Mouse (Mus musculus) liver, adult 2 months (tissue): ENCODE data around the gene Plvap. TPM values are rescaled to one million over a fixed set of nuclear protein-coding genes. Genes with fewer than 3 reads are reported as not detected.

ENCODE experiments used
- DNase-seq: peaks from one replicate; pipeline ENCODE4 v3.0.0-alpha.2; 2011; ENCODE audit warnings: low read depth, low spot score; ENCODE audit errors: extremely low read depth
- H3K27ac ChIP-seq: fragments of 200-500 bp; replicated peaks from 2 replicates; pipeline ENCODE4 v1.5.1; 2012; ENCODE audit warnings: low read depth, mild to moderate bottlenecking, control low read depth, inconsistent platforms, low read length; ENCODE audit not compliant: insufficient read depth
- H3K27me3 ChIP-seq: fragments of 200-500 bp; 2 replicates; pipeline ENCODE4 v1.6.1; 2012; ENCODE audit warnings: mild to moderate bottlenecking, moderate library complexity, low read length, inconsistent platforms; ENCODE audit not compliant: control insufficient read depth, insufficient read depth
- H3K36me3 ChIP-seq: fragments of 200-500 bp; 2 replicates; pipeline ENCODE4 v1.6.1; 2012; ENCODE audit warnings: low read length, inconsistent platforms; ENCODE audit not compliant: control insufficient read depth, insufficient read depth
- H3K4me1 ChIP-seq: fragments of 200-500 bp; 2 replicates; pipeline ENCODE4 v1.6.1; 2011; ENCODE audit warnings: low read length; ENCODE audit not compliant: control insufficient read depth, insufficient read depth
- H3K4me3 ChIP-seq: fragments of 200-500 bp; 2 replicates; pipeline ENCODE4 v1.5.1; 2011; ENCODE audit warnings: low read depth, mild to moderate bottlenecking, control low read depth, low read length, moderate library complexity; ENCODE audit not compliant: insufficient read depth
- H3K79me2 ChIP-seq: fragments of 200-500 bp; 2 replicates; pipeline ENCODE4 v1.6.1; 2012; ENCODE audit warnings: inconsistent platforms, mild to moderate bottlenecking, low read length, moderate library complexity; ENCODE audit not compliant: control insufficient read depth, insufficient read depth
- H3K9ac ChIP-seq: fragments of 200-500 bp; 2 replicates; pipeline ENCODE4 v1.6.1; 2012; ENCODE audit warnings: low read depth, mild to moderate bottlenecking, control low read depth, inconsistent platforms, low read length
- CTCF ChIP-seq: fragments of 200-500 bp; IDR thresholded peaks from 2 replicates; pipeline ENCODE4 v1.5.1; 2011; ENCODE audit warnings: low read depth, low read length, control low read depth
- POLR2A ChIP-seq: fragments of 200-500 bp; IDR thresholded peaks from 2 replicates; pipeline ENCODE4 v1.6.1; 2011; ENCODE audit warnings: low read length, control low read depth; ENCODE audit not compliant: insufficient read depth; ENCODE audit errors: extremely low read depth
- WGBS: fragments of 180-500 bp; shearing (Covaris S2); methylation state at CpG from one replicate; pipeline ENCODE4 v1.1.7; 2018; 5-methylcytosine and 5-hydroxymethylcytosine counted together
- polyA plus RNA-seq: library from polyadenylated mRNA; depleted of rRNA; stranded (reverse); fragments of >200 nt; gene quantifications from 2 replicates; pipeline ENCODE4 v1.2.3, GENCODE M21; 2012
- total RNA-seq: library from RNA; depleted of rRNA; stranded (reverse); fragments of >200 nt; gene quantifications from 2 replicates; pipeline ENCODE4 v1.2.3, GENCODE M21; 2014

Plvap gene
- total and polyA plus RNA-seq, 2 experiments = 15.3 to 128 TPM

DNA sequence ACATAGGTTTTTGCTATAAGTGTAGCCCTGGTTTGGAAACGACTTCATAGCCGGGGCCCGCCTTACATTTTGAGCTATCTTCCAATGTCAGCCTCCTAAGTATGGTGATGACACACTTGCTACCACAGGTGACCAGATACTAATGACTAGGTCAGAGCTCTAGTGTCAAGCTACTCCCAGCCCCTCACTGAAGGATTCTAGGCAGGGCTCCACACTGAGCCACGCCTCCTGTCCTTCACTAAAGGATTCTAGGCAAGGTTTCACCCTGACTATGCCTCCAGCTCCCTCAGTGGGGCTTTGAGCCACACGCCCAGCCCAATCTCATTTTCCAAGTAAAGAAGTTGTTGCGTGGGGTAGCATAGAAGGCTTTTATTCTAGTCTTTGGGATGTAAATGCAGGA lies 50.8 kb downstream of the Plvap start:
- no peak for DNase-seq
- Histone ChIP-seq H3K27ac (no peak overlapping the region), H3K4me3 (no peak overlapping the region), H3K79me2 (no peaks in the 10 kb centered on the region), H3K9ac (no peak overlapping the region), H3K27me3 (no peaks in the 10 kb centered on the region), H3K36me3 (no peaks in the 10 kb centered on the region), H3K4me1 (peaks cover 15% of the 10 kb centered on the region)
- WGBS = 97% methylated on average over 6 of the region's 6 CpGs
- TF ChIP-seq POLR2A (no peak), CTCF (no peak)

DNA sequence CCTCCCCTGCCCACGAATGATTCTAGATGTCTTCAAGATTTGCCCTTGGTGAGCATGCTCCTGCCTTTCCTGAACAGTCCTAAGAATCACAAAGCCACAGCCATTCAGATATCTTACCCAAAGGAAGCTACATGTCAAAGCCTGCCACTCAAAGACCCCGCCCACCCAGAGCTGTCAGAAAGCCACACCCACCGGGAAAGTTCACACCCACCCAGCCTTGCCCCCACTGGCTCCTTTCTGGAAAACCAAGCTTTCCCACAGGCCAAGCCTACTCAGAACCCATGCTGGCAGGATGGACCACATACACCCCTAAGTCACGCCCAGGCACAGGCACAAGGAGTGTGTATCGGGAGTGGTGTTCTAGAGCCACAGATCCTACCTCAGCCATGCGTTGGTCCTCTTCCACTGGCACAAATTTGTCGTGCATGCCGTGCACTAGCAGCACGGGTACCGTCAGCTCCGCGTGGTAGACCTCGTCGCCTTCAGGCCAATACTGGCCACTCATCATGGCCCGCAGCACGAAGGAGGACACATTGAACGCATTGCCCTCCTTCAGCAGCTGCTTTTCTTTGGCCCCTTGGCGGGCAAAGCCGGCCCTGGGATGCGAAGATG lies 53.8 kb downstream of the Plvap start:
- no peaks in the 10 kb centered on the region for H3K36me3 ChIP-seq
- H3K27me3 ChIP-seq = no peaks in the 10 kb centered on the region
- WGBS = 90% methylated on average over 20 of the region's 20 CpGs
- no peak for TF ChIP-seq CTCF
- TF ChIP-seq POLR2A = no peak
- no peak overlapping the region for H3K4me3 ChIP-seq
- no peak for DNase-seq
- no peak overlapping the region for H3K27ac ChIP-seq
- peaks cover 5% of the 10 kb centered on the region; the same call in 1 of the 2 replicates for H3K4me1 ChIP-seq
- no peaks in the 10 kb centered on the region for H3K79me2 ChIP-seq
- no peak overlapping the region for H3K9ac ChIP-seq

DNA sequence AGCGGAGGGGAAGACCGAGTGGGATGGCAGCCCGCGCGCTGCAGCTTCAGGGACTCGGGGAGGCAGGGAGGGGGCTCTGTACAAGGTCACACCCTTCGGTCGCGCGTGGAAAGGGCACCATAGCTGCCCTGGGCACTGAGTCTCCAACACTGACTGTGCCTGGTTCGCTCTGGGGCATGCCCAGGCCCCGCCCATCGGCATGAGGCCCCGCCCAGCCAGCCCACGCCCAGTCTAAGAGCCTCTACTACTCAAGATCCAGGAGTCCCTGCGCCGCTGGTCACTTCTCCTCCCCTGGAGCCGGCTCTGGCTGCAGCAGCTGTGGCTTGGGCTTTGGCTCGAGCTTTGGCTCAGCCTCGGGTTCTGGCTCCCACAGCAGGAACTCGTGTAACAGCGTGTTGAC lies 54.6 kb downstream of the Plvap start:
- Histone ChIP-seq H3K27ac (no peak overlapping the region), H3K9ac (no peak overlapping the region), H3K4me3 (no peak overlapping the region), H3K27me3 (no peaks in the 10 kb centered on the region), H3K79me2 (no peaks in the 10 kb centered on the region), H3K36me3 (no peaks in the 10 kb centered on the region), H3K4me1 (no peaks in the 10 kb centered on the region)
- no peak for TF ChIP-seq POLR2A
- TF ChIP-seq CTCF = no peak
- no peak for DNase-seq
- 55% methylated on average over 22 of the region's 22 CpGs for WGBS

DNA sequence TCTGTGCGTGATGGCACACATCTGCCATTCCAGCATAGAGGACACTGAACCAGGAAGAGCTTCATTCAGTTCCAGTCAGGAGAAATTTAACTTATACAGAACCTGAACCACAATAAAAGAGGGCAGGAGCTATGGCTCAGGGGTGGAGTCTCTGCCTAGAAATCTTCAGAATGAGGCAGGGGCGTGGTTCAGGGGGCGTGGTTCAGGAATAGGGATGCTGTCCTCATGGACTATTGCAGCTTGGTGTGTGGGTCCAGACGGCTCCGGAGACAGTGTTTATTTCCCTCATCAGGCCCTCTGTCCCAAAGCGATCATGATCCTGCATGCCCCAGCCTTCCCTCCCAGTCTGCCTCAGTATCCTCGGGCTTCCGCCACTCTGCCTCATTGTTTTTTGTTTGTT lies 56.9 kb downstream of the Plvap start:
- no peak overlapping the region for H3K4me3 ChIP-seq

DNA sequence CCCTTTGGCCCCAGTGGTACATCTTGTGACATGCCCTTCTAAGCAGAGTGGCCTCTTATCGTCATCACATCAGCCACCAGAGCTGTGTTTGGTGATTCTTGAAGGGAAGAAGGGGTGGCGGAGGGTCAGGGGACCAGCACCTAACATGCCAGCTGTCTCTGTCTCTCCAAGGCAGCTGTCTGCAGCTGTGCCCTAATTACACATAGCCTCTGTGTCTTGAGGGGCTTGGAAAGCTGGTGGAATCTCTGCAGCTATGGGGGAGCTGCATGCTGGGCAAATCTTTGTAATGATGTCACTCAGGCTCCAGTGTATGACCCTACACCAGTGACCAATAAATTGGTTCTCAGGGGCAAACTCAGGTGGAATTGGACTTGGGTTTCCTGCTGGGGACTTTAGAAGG lies 58.9 kb downstream of the Plvap start:
- no peaks in the 10 kb centered on the region for H3K79me2 ChIP-seq
- WGBS = 71% methylated on average over 2 of the region's 2 CpGs
- H3K4me3 ChIP-seq = no peak overlapping the region

More for the DNA sequence above, 56.9 kb downstream of the Plvap start:
- DNase-seq = no peak
- H3K9ac ChIP-seq = no peak overlapping the region
- no peaks in the 10 kb centered on the region for H3K79me2 ChIP-seq
- H3K4me1 ChIP-seq = no peaks in the 10 kb centered on the region
- WGBS = 82% methylated on average over 8 of the region's 8 CpGs
- no peaks in the 10 kb centered on the region for H3K27me3 ChIP-seq
- TF ChIP-seq POLR2A = no peak
- no peak for TF ChIP-seq CTCF
- H3K27ac ChIP-seq = no peak overlapping the region
- no peaks in the 10 kb centered on the region for H3K36me3 ChIP-seq

DNA sequence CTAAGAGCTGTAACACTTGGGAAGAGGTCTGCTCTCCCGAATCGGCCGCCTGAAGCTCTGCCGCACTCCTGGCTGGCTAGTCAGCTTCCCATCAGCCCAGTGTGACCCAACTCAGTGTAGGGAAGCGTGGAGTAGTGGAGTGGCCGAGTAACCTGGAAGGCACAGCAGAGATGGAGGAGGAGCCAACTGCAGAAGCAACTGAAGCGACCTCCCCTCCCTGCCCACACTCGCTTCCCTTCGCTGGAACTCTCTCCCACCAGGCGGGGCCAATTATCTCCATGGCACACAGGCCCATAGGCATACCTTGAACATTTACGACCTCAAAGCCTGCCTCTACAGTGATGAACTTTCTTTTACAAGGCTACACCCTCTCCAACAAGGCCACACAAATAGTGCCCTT lies 59.8 kb downstream of the Plvap start:
- H3K36me3 ChIP-seq = no peaks in the 10 kb centered on the region
- H3K4me3 ChIP-seq = no peak overlapping the region
- TF ChIP-seq CTCF (no peak), POLR2A (no peak)
- H3K79me2 ChIP-seq = no peaks in the 10 kb centered on the region
- DNase-seq = no peak
- H3K4me1 ChIP-seq = no peaks in the 10 kb centered on the region
- no peak overlapping the region for H3K9ac ChIP-seq
- H3K27ac ChIP-seq = no peak overlapping the region
- 64% methylated on average over 11 of the region's 11 CpGs for WGBS
- H3K27me3 ChIP-seq = no peaks in the 10 kb centered on the region

More for the DNA sequence above, 58.9 kb downstream of the Plvap start:
- no peaks in the 10 kb centered on the region for H3K36me3 ChIP-seq
- H3K27me3 ChIP-seq = no peaks in the 10 kb centered on the region
- H3K9ac ChIP-seq = no peak overlapping the region
- H3K4me1 ChIP-seq = no peaks in the 10 kb centered on the region
- DNase-seq = no peak
- H3K27ac ChIP-seq = no peak overlapping the region
- TF ChIP-seq POLR2A = no peak
- TF ChIP-seq CTCF = no peak
